Mouse (Mus musculus) liver, adult 2 months (tissue): ENCODE measurements around the gene Agap1. TPM values are rescaled to one million over a fixed set of nuclear protein-coding genes. Genes with fewer than 3 reads are reported as not detected.

Source experiments
- DNase-seq: peaks from one replicate; pipeline ENCODE4 v3.0.0-alpha.2; 2011; ENCODE audit warnings: low read depth, low spot score; ENCODE audit errors: extremely low read depth
- H3K27ac ChIP-seq: fragments of 200-500 bp; replicated peaks from 2 replicates; pipeline ENCODE4 v1.5.1; 2012; ENCODE audit warnings: low read depth, mild to moderate bottlenecking, control low read depth, inconsistent platforms, low read length; ENCODE audit not compliant: insufficient read depth
- H3K27me3 ChIP-seq: fragments of 200-500 bp; 2 replicates; pipeline ENCODE4 v1.6.1; 2012; ENCODE audit warnings: mild to moderate bottlenecking, moderate library complexity, low read length, inconsistent platforms; ENCODE audit not compliant: control insufficient read depth, insufficient read depth
- H3K36me3 ChIP-seq: fragments of 200-500 bp; 2 replicates; pipeline ENCODE4 v1.6.1; 2012; ENCODE audit warnings: low read length, inconsistent platforms; ENCODE audit not compliant: control insufficient read depth, insufficient read depth
- H3K4me1 ChIP-seq: fragments of 200-500 bp; 2 replicates; pipeline ENCODE4 v1.6.1; 2011; ENCODE audit warnings: low read length; ENCODE audit not compliant: control insufficient read depth, insufficient read depth
- H3K4me3 ChIP-seq: fragments of 200-500 bp; 2 replicates; pipeline ENCODE4 v1.5.1; 2011; ENCODE audit warnings: low read depth, mild to moderate bottlenecking, control low read depth, low read length, moderate library complexity; ENCODE audit not compliant: insufficient read depth
- H3K79me2 ChIP-seq: fragments of 200-500 bp; 2 replicates; pipeline ENCODE4 v1.6.1; 2012; ENCODE audit warnings: inconsistent platforms, mild to moderate bottlenecking, low read length, moderate library complexity; ENCODE audit not compliant: control insufficient read depth, insufficient read depth
- H3K9ac ChIP-seq: fragments of 200-500 bp; 2 replicates; pipeline ENCODE4 v1.6.1; 2012; ENCODE audit warnings: low read depth, mild to moderate bottlenecking, control low read depth, inconsistent platforms, low read length
- CTCF ChIP-seq: fragments of 200-500 bp; IDR thresholded peaks from 2 replicates; pipeline ENCODE4 v1.5.1; 2011; ENCODE audit warnings: low read depth, low read length, control low read depth
- POLR2A ChIP-seq: fragments of 200-500 bp; IDR thresholded peaks from 2 replicates; pipeline ENCODE4 v1.6.1; 2011; ENCODE audit warnings: low read length, control low read depth; ENCODE audit not compliant: insufficient read depth; ENCODE audit errors: extremely low read depth
- WGBS: fragments of 180-500 bp; shearing (Covaris S2); methylation state at CpG from one replicate; pipeline ENCODE4 v1.1.7; 2018; 5-methylcytosine and 5-hydroxymethylcytosine counted together
- polyA plus RNA-seq: library from polyadenylated mRNA; depleted of rRNA; stranded (reverse); fragments of >200 nt; gene quantifications from 2 replicates; pipeline ENCODE4 v1.2.3, GENCODE M21; 2012
- total RNA-seq: library from RNA; depleted of rRNA; stranded (reverse); fragments of >200 nt; gene quantifications from 2 replicates; pipeline ENCODE4 v1.2.3, GENCODE M21; 2014

Agap1 gene
- total and polyA plus RNA-seq, 2 experiments, result 3.4 to 3.5 TPM

DNA sequence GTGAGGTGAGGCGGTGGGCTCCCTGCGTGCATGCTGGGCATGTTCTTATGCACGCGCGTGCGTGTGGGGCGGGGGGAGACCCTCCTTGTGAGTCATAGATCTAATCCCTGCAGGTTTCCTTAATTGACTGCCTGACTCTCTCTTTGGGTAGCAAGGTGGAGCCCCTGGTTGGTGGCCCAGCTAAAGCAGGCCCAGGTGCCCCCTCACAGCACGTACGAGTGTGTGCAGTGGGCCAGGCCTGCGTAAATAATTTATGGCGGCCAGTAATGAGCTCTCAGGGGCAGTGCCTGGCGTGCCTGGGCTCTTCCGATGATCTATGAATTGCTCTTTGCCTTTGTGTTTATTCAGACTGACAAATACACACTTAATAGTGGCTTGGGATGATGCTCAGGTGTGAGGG is 86.5 kb downstream of the Agap1 start:
- no peak overlapping the region for H3K27ac ChIP-seq
- TF ChIP-seq POLR2A (no peak), CTCF (no peak)
- no peak overlapping the region for H3K9ac ChIP-seq
- no peaks in the 10 kb centered on the region for H3K27me3 ChIP-seq
- 96% methylated on average over 13 of the region's 13 CpGs for WGBS
- DNase-seq, result no peak
- H3K79me2 ChIP-seq, result peaks cover 27% of the 10 kb centered on the region
- no peak overlapping the region for H3K4me3 ChIP-seq
- no peaks in the 10 kb centered on the region for H3K36me3 ChIP-seq
- H3K4me1 ChIP-seq, result peaks cover 6% of the 10 kb centered on the region

GRCm38 (mm10) chr1:89542464-89542863 is 87.9 kb downstream of the Agap1 start:
- no peak for DNase-seq
- H3K36me3 ChIP-seq, result no peaks in the 10 kb centered on the region
- H3K9ac ChIP-seq, result no peak overlapping the region
- peaks cover 4% of the 10 kb centered on the region for H3K4me1 ChIP-seq
- TF ChIP-seq CTCF (no peak), POLR2A (no peak)
- WGBS, result 91% methylated on average over 6 of the region's 6 CpGs
- H3K79me2 ChIP-seq, result peaks cover 29% of the 10 kb centered on the region
- H3K27ac ChIP-seq, result no peak overlapping the region
- no peaks in the 10 kb centered on the region for H3K27me3 ChIP-seq
- no peak overlapping the region for H3K4me3 ChIP-seq

DNA sequence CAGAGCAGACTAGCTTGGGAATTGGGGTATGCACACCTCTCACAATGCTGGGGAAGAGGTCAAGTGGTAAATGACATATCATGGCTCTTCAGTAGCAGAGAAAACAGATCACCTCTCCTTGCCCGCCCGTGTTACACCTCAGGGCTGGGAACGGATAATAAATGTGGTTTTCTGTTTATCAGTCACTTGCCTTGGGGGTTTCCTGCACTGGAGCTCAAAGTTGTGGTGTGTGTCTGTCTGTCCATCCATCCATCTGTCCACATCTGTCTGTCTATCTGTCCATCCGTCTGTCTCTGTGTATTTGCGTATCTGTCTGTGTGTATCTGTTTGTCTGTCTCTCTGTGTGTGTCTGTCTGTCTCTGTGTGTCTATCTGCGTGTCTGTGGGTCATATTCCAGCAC is 88.7 kb downstream of the Agap1 start:
- 79% methylated on average over 6 of the region's 6 CpGs for WGBS
- Histone ChIP-seq H3K9ac (no peak overlapping the region), H3K36me3 (no peaks in the 10 kb centered on the region), H3K4me3 (no peak overlapping the region), H3K4me1 (peaks cover 4% of the 10 kb centered on the region), H3K79me2 (peaks cover 26% of the 10 kb centered on the region), H3K27ac (no peak overlapping the region), H3K27me3 (no peaks in the 10 kb centered on the region)
- no peak for DNase-seq
- no peak for TF ChIP-seq POLR2A
- TF ChIP-seq CTCF, result no peak

DNA sequence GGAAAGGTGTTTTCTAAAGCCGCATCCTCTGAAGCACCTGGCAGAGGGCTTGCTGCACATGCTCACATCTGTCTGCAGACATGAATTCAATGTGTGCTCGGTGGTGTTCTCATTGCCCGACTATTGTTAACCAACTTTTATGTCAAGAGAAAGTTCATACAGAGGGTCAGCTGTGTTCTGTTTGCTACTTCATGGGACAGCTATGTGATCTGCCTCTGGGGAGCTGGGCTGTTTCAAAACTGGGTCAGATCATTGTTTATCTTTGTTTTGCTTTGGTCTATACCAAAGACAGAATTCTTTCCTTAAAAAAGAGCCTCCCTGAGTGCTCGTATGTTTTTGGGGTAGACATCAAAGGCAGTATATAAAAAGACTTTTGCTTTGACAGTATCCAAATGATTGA is 89.5 kb downstream of the Agap1 start:
- H3K36me3 ChIP-seq, result no peaks in the 10 kb centered on the region
- WGBS, result 44% methylated on average over 4 of the region's 4 CpGs
- peaks cover 4% of the 10 kb centered on the region for H3K4me1 ChIP-seq
- no peaks in the 10 kb centered on the region for H3K27me3 ChIP-seq
- H3K27ac ChIP-seq, result no peak overlapping the region
- no peak for DNase-seq
- H3K9ac ChIP-seq, result no peak overlapping the region
- no peak overlapping the region for H3K4me3 ChIP-seq
- TF ChIP-seq POLR2A (no peak), CTCF (no peak)
- peaks cover 18% of the 10 kb centered on the region for H3K79me2 ChIP-seq

- TF ChIP-seq POLR2A, result no peak
- TF ChIP-seq CTCF, result no peak
- no peak overlapping the region for H3K27ac ChIP-seq
- no peak overlapping the region for H3K9ac ChIP-seq
- no peaks in the 10 kb centered on the region for H3K27me3 ChIP-seq
- 79% methylated on average over 4 of the region's 4 CpGs for WGBS
- H3K4me1 ChIP-seq, result peaks cover 4% of the 10 kb centered on the region
- H3K79me2 ChIP-seq, result peaks cover 16% of the 10 kb centered on the region
- no peaks in the 10 kb centered on the region for H3K36me3 ChIP-seq
- H3K4me3 ChIP-seq, result no peak overlapping the region
- DNase-seq, result no peak
Measured at GRCm38 (mm10) chr1:89545099-89545498, 90.5 kb downstream of the Agap1 start.

- H3K27me3 ChIP-seq, result no peaks in the 10 kb centered on the region
- no peaks in the 10 kb centered on the region for H3K36me3 ChIP-seq
- TF ChIP-seq CTCF, result no peak
- no peak for TF ChIP-seq POLR2A
- no peak overlapping the region for H3K4me3 ChIP-seq
- no peak overlapping the region for H3K27ac ChIP-seq
- peaks cover 4% of the 10 kb centered on the region for H3K4me1 ChIP-seq
- no peak overlapping the region for H3K9ac ChIP-seq
- WGBS, result 87% methylated on average over 18 of the region's 18 CpGs
- peaks cover 11% of the 10 kb centered on the region; the same call in 1 of the 2 replicates for H3K79me2 ChIP-seq
- DNase-seq, result no peak
Measured at GRCm38 (mm10) chr1:89547525-89548504, 93.2 kb downstream of the Agap1 start.
